Comparison of ENCODE assay signal across 8 mouse cellular contexts in genomic region chr11:69197743-69198142, GRCm38 (mm10). TPM values are rescaled to one million over a fixed set of nuclear protein-coding genes. Genes with fewer than 3 reads are reported as not detected.
DNase-seq lines count a peak whose midpoint lies in the region; ATAC-seq and TF ChIP-seq lines count a peak whose summit lies in the region.

TSS of gene Alox8 (minus strand) at chr11:69197843.

- no peaks in the 10 kb centered on the region for H3K36me3 ChIP-seq in lung, postnatal 0 days (ENCODE audit: insufficient read depth, low read length)
- H3K36me3 ChIP-seq in limb, embryonic 10.5 days = no peaks in the 10 kb centered on the region
- no peaks in the 10 kb centered on the region for H3K36me3 ChIP-seq in stomach, embryonic 15.5 days

- no peak for TF ChIP-seq POLR2A in cerebellum, adult 2 months (IDR thresholded peaks at IDR 0.05; ENCODE audit: borderline replicate concordance, insufficient read depth, low read length)
- no peak for TF ChIP-seq POLR2A in lung, adult 2 months (IDR thresholded peaks at IDR 0.05; ENCODE audit: borderline replicate concordance, extremely low read depth, low read depth, low read length)

- H3K27me3 ChIP-seq in cerebellum, adult 2 months (ENCODE audit: control insufficient read depth, insufficient read depth, low read length) = no peaks in the 10 kb centered on the region
- peaks cover 6% of the 10 kb centered on the region for H3K27me3 ChIP-seq in lung, postnatal 0 days (replicated peaks; ENCODE audit: insufficient read depth, low read length)
- peaks cover 66% of the 10 kb centered on the region for H3K27me3 ChIP-seq in limb, embryonic 10.5 days (ENCODE audit: low read depth, poor library complexity, severe bottlenecking)
- peaks cover 17% of the 10 kb centered on the region for H3K27me3 ChIP-seq in stomach, embryonic 15.5 days (replicated peaks)

- no peak for TF ChIP-seq EP300 in lung, postnatal 0 days (IDR thresholded peaks at IDR 0.05)

- no peak within 1 kb of the TSS for H3K9ac ChIP-seq in lung, postnatal 0 days (replicated peaks; ENCODE audit: low read depth)
- no peak within 1 kb of the TSS for H3K9ac ChIP-seq in stomach, embryonic 15.5 days

- ATAC-seq in lung, postnatal 0 days = no peak
- ATAC-seq in stomach, embryonic 15.5 days (ENCODE audit: insufficient read depth, low FRiP score, low read depth) = no peak

- H3K4me2 ChIP-seq in lung, postnatal 0 days (replicated peaks; ENCODE audit: low read depth, low read length) = peak within 1 kb of the TSS; percentile 44
- H3K4me2 ChIP-seq in stomach, embryonic 15.5 days = peak within 1 kb of the TSS; percentile 49

- H3K27ac ChIP-seq in cerebellum, adult 2 months (ENCODE audit: insufficient read depth, low read length) = no peak within 1 kb of the TSS
- H3K27ac ChIP-seq in lung, postnatal 0 days (ENCODE audit: low read length) = no peak within 1 kb of the TSS
- no peak within 1 kb of the TSS for H3K27ac ChIP-seq in limb, embryonic 10.5 days
- no peak within 1 kb of the TSS for H3K27ac ChIP-seq in stomach, embryonic 15.5 days

- no peak for DNase-seq in cerebellum, adult 2 months
- no peak for DNase-seq in cerebellum, postnatal 10 days
- no peak for DNase-seq in lung, postnatal 0 days (ENCODE audit: low spot score)
- DNase-seq in lung, adult 2 months = no peak
- DNase-seq in limb, embryonic 10.5 days (ENCODE audit: low spot score) = no peak
- DNase-seq in MN1 (ENCODE audit: low spot score) = no peak
- no peak for DNase-seq in right cerebral cortex, postnatal 10 days (ENCODE audit: low spot score in 2 of 2)

- peak within 1 kb of the TSS; percentile 53 for H3K4me3 ChIP-seq in cerebellum, adult 2 months (replicated peaks; ENCODE audit: insufficient read depth, low read depth, low read length)
- H3K4me3 ChIP-seq in lung, postnatal 0 days (ENCODE audit: low read depth, low read length) = peak within 1 kb of the TSS; percentile 5; the same call in 1 of the 2 replicates
- no peak within 1 kb of the TSS for H3K4me3 ChIP-seq in lung, adult 2 months (replicated peaks; ENCODE audit: extremely low read depth, low read depth, low read length)
- peak within 1 kb of the TSS; percentile 29 for H3K4me3 ChIP-seq in limb, embryonic 10.5 days
- H3K4me3 ChIP-seq in stomach, embryonic 15.5 days (replicated peaks) = peak within 1 kb of the TSS; percentile 25

- TF ChIP-seq CTCF in cerebellum, adult 2 months (IDR thresholded peaks at IDR 0.05; ENCODE audit: borderline replicate concordance, insufficient read depth, low read depth, low read length) = no peak
- TF ChIP-seq CTCF in lung, postnatal 0 days (IDR thresholded peaks at IDR 0.05) = no peak
- no peak for TF ChIP-seq CTCF in lung, adult 2 months (IDR thresholded peaks at IDR 0.05; ENCODE audit: insufficient read depth, low read length)

- H3K9me3 ChIP-seq in lung, postnatal 0 days (ENCODE audit: low read length) = no peaks in the 10 kb centered on the region
- no peaks in the 10 kb centered on the region for H3K9me3 ChIP-seq in limb, embryonic 10.5 days (replicated peaks)
- H3K9me3 ChIP-seq in stomach, embryonic 15.5 days = no peaks in the 10 kb centered on the region

- 38% methylated on average over 6 of the region's 6 CpGs for WGBS in cerebellum, adult 2 months
- 35% methylated on average over 6 of the region's 6 CpGs for WGBS in lung, postnatal 0 days
- 36% methylated on average over 6 of the region's 6 CpGs for WGBS in lung, adult 2 months
- WGBS in limb, embryonic 10.5 days = 34% methylated on average over 6 of the region's 6 CpGs
- 25% methylated on average over 6 of the region's 6 CpGs for WGBS in stomach, embryonic 15.5 days

- no peaks in the 10 kb centered on the region for H3K4me1 ChIP-seq in cerebellum, adult 2 months (ENCODE audit: control insufficient read depth, insufficient read depth, low read length)
- H3K4me1 ChIP-seq in lung, postnatal 0 days (ENCODE audit: insufficient read depth, low read depth, low read length) = no peaks in the 10 kb centered on the region
- H3K4me1 ChIP-seq in lung, adult 2 months (ENCODE audit: control insufficient read depth, insufficient read depth, low read length) = no peaks in the 10 kb centered on the region; the same call in 1 of the 2 replicates
- H3K4me1 ChIP-seq in limb, embryonic 10.5 days = peaks cover 13% of the 10 kb centered on the region
- 0 out of 2 replicates have a peak, but pooled peaks cover 2% of the 10 kb centered on the region for H3K4me1 ChIP-seq in stomach, embryonic 15.5 days

RNA-seq across cellular contexts. Expression of gene Alox8, which starts in this region (rescaled TPM):
- polyA plus RNA-seq in cerebellum, adult 2 months (2012; rRNA removed) = 5.2 and 5.5 TPM in 2 replicates
- polyA plus RNA-seq in lung, postnatal 0 days (2015; fragmentation: Nextera tagmentation; extraction: Ambion mirVana) = 0.04 and 0.08 TPM in 2 replicates
- polyA plus RNA-seq in lung, adult 2 months (2012; rRNA removed) = not detected in 2 replicates
- polyA plus RNA-seq in limb, embryonic 10.5 days (2016; fragmentation: Nextera tagmentation; extraction: Ambion mirVana) = 0.15 TPM in 1 of 2 replicates, not detected in the other
- polyA plus RNA-seq in stomach, embryonic 15.5 days (2015; fragmentation: Nextera tagmentation; extraction: Ambion mirVana) = 0.28 and 0.31 TPM in 2 replicates
